Mouse (Mus musculus) megakaryocyte-erythroid progenitor cell, adult 5-6 weeks (primary cell): ENCODE data around the gene Atp13a4. TPM values are rescaled to one million over a fixed set of nuclear protein-coding genes. Genes with fewer than 3 reads are reported as not detected.

Experiments
- total RNA-seq, 2 experiments: library from RNA; stranded (forward) in 1 of 2; stranded (reverse) in 1 of 2; fragments of 200-1000, 215-1000 nt in 1 of 2; fragments of >200 nt in 1 of 2; fragmentation: Nextera tagmentation in 1 of 2; gene quantifications; 2 replicates each; pipeline ENCODE4 v1.2.3; 2014 to 2017

The Atp13a4 gene
- total RNA-seq, 2 experiments from 2014 or later: not detected

Other genes starting within 250 kb of the Atp13a4 start
- gene Atp13a5, start 166.1 kb downstream of the Atp13a4 start, total RNA-seq (2014; fragmentation: Nextera tagmentation): not detected in 2 replicates
- gene Atp13a5, start 166.1 kb downstream of the Atp13a4 start, total RNA-seq (2017): not detected in 2 replicates
- 54.8 and 58.0 TPM in 2 replicates for gene Opa1, start 34.5 kb upstream of the Atp13a4 start, total RNA-seq (2014; fragmentation: Nextera tagmentation)
- gene Opa1, start 34.5 kb upstream of the Atp13a4 start, total RNA-seq (2017): 92.9 and 118 TPM in 2 replicates